ENCODE assay signal across 11 mouse cellular contexts in genomic region chr1:168383832-168384593, GRCm38 (mm10). TPM values are rescaled to one million over a fixed set of nuclear protein-coding genes. Genes with fewer than 3 reads are reported as not detected.
DNase-seq lines count a peak whose midpoint lies in the region; ATAC-seq and TF ChIP-seq lines count a peak whose summit lies in the region.
"Had no signal": no experiment of that assay in that cellular context is flagged by ENCODE, and none has a peak within 500 bp of the region (broad histone marks: within the 10 kb centered on the region; RNA-seq: fewer than 3 reads in every experiment).

No protein-coding gene starts in this region.

- TF ChIP-seq POLR2A in myocyte (IDR thresholded peaks at IDR 0.05; ENCODE audit: insufficient read length, low read depth) = no peak

- H3K4me3 ChIP-seq in forebrain, embryonic 10.5 days = peak overlapping the region; percentile 29
- H3K4me3 ChIP-seq in myocyte = no peak overlapping the region
- H3K4me3 ChIP-seq: erythroblast, embryonic 14.5 days had no signal

- peak; percentile 29 for DNase-seq in layer of hippocampus, adult 9-11 months
- DNase-seq in layer of hippocampus, postnatal 25 days (ENCODE audit: extremely low spot score in 1 of 2, low spot score in 1 of 2) = no peak
- peak; percentile 75 for DNase-seq in forebrain, embryonic 10.5 days (ENCODE audit: extremely low spot score, low spot score)
- peak; percentile 81 to 82 for DNase-seq in kidney, adult 8-10 months
- DNase-seq in left cerebral cortex, adult 11 months (ENCODE audit: low spot score) = no peak
- DNase-seq in cerebellum, postnatal 10 days = no peak

- H3K4me1 ChIP-seq in forebrain, embryonic 10.5 days = peaks cover 98% of the 10 kb centered on the region

- peaks cover 22% of the 10 kb centered on the region for H3K36me3 ChIP-seq in forebrain, embryonic 10.5 days (replicated peaks)
- no peaks in the 10 kb centered on the region for H3K36me3 ChIP-seq in myocyte (ENCODE audit: control insufficient read depth, insufficient read depth)
- H3K36me3 ChIP-seq: G1E had no signal

- no peak overlapping the region for H3ac ChIP-seq in myocyte (ENCODE audit: control insufficient read depth, insufficient read length)

- H3K9me3 ChIP-seq in forebrain, embryonic 10.5 days = no peaks in the 10 kb centered on the region

- peak overlapping the region; percentile 49 for H3K4me2 ChIP-seq in myocyte (ENCODE audit: low read depth)

- H3K79me2 ChIP-seq in myocyte (ENCODE audit: control insufficient read depth, insufficient read depth) = peaks cover 20% of the 10 kb centered on the region

- no peaks in the 10 kb centered on the region for H3K27me3 ChIP-seq in forebrain, embryonic 10.5 days (ENCODE audit: poor library complexity, severe bottlenecking)
- no peaks in the 10 kb centered on the region for H3K27me3 ChIP-seq in myocyte (ENCODE audit: control insufficient read depth, insufficient read depth, insufficient read length)

- peak overlapping the region; percentile 88 for H3K27ac ChIP-seq in forebrain, embryonic 10.5 days
- H3K27ac ChIP-seq: macrophage had no signal

- ATAC-seq in erythroid progenitor cell, adult 5-6 weeks (replicated peaks; ENCODE audit: low FRiP score, poor library complexity, severe bottlenecking) = no peak

- WGBS in forebrain, embryonic 10.5 days = 5% methylated on average over 5 of the region's 5 CpGs

TF ChIP-seq in myocyte, 11 proteins besides CTCF, POLR2A, EP300 and RAD21:
- no peak for TF ChIP-seq POLR2AphosphoS2 (IDR thresholded peaks at IDR 0.05; ENCODE audit: insufficient read length, low read depth)
- TF ChIP-seq MYOG (IDR thresholded peaks at IDR 0.05; ENCODE audit: control insufficient read depth in 1 of 3, insufficient read depth in 1 of 3, insufficient read length in 2 of 3, low read depth in 2 of 3) = peak in 1 of 3 experiments; percentile 27
- no peak for TF ChIP-seq TCF12 (IDR thresholded peaks at IDR 0.05; ENCODE audit: insufficient read depth, poor library complexity, severe bottlenecking)
TF ChIP-seq in myocyte: peak in this region for 1.

RNA-seq across cellular contexts. Expression of gene Pbx1, which starts 48.1 kb away (rescaled TPM):
- 100 to 1,000 TPM in 1 of 2 experiments, 10 to 100 TPM in 1; 98.0 to 114 TPM for total RNA-seq in layer of hippocampus, postnatal 25 days (2021)
- polyA plus RNA-seq in forebrain, embryonic 10.5 days (2016; fragmentation: Nextera tagmentation; extraction: Ambion mirVana) = 38.2 and 38.8 TPM in 2 replicates
- 11.4 TPM for polyA plus RNA-seq in myocyte (2012; fragmentation: generic; extraction: Trizol)
- total RNA-seq in erythroid progenitor cell, adult 5-6 weeks (2015; ENCODE audit: low replicate concordance) = 2.5 and 4.6 TPM in 2 replicates
- 1.3 and 2.1 TPM in 2 replicates for total RNA-seq in erythroid progenitor cell, adult 5-6 weeks (2017; ENCODE audit: low replicate concordance)
- polyA plus RNA-seq: G1E had no signal

Comparison
In these comparisons a context has a peak if more than half of its experiments do, and no peak if none do; other contexts are left out.
1. DNase-seq: peak in layer of hippocampus, adult 9-11 months (single experiment), forebrain, embryonic 10.5 days (single experiment) and kidney, adult 8-10 months (2 of 2); none in layer of hippocampus, postnatal 25 days (0 of 2), left cerebral cortex, adult 11 months (single experiment) and cerebellum, postnatal 10 days (0 of 2).
2. RNA of gene Pbx1, which starts 48.1 kb away (total RNA-seq): 98.0 to 114 TPM in layer of hippocampus, postnatal 25 days; 1.3 to 4.6 TPM in erythroid progenitor cell, adult 5-6 weeks; every median in the first group is over 10 times any median in the second.